Mouse (Mus musculus) myocyte (in vitro differentiated cells): ENCODE measurements around the gene Smim24.
A peak's percentile ranks its signal among the peaks of the same experiment; 100 is the strongest.

Experiments
- E2F4 ChIP-seq: IDR thresholded peaks from one replicate; pipeline ENCODE4 v1.6.1; 2011; ENCODE audit warnings: mild to moderate bottlenecking, control low read depth, moderate library complexity; ENCODE audit not compliant: insufficient read depth
- MAX ChIP-seq: IDR thresholded peaks from one replicate; pipeline ENCODE4 v1.6.1; 2011; ENCODE audit warnings: low read depth, mild to moderate bottlenecking, control low read depth
- MYOD1 ChIP-seq, 3 experiments: IDR thresholded peaks; one replicate each; pipeline ENCODE4 v1.6.1; 2011; ENCODE audit warnings: control low read depth in 2 of 3, low read depth in 2 of 3, mild to moderate bottlenecking in 2 of 3, moderate library complexity in 1 of 3; ENCODE audit not compliant: insufficient read length in 2 of 3, control insufficient read depth in 1 of 3
- POLR2A ChIP-seq: IDR thresholded peaks from one replicate; pipeline ENCODE4 v1.6.1; 2011; ENCODE audit warnings: low read depth, mild to moderate bottlenecking, control low read depth, moderate library complexity; ENCODE audit not compliant: insufficient read length
- REST ChIP-seq: IDR thresholded peaks from one replicate; pipeline ENCODE4 v1.6.1; 2011; ENCODE audit warnings: mild to moderate bottlenecking, control low read depth, moderate library complexity; ENCODE audit not compliant: insufficient read depth, insufficient read length
- SRF ChIP-seq: IDR thresholded peaks from one replicate; pipeline ENCODE4 v1.6.1; 2011; ENCODE audit warnings: low read depth; ENCODE audit not compliant: control insufficient read depth, insufficient read length
- TCF3 ChIP-seq: IDR thresholded peaks from one replicate; pipeline ENCODE4 v1.6.1; 2011; ENCODE audit warnings: low read depth, control low read depth; ENCODE audit not compliant: insufficient read length
- USF1 ChIP-seq: IDR thresholded peaks from one replicate; pipeline ENCODE4 v1.6.1; 2011; ENCODE audit warnings: low read depth, mild to moderate bottlenecking, control low read depth, moderate library complexity

DNA sequence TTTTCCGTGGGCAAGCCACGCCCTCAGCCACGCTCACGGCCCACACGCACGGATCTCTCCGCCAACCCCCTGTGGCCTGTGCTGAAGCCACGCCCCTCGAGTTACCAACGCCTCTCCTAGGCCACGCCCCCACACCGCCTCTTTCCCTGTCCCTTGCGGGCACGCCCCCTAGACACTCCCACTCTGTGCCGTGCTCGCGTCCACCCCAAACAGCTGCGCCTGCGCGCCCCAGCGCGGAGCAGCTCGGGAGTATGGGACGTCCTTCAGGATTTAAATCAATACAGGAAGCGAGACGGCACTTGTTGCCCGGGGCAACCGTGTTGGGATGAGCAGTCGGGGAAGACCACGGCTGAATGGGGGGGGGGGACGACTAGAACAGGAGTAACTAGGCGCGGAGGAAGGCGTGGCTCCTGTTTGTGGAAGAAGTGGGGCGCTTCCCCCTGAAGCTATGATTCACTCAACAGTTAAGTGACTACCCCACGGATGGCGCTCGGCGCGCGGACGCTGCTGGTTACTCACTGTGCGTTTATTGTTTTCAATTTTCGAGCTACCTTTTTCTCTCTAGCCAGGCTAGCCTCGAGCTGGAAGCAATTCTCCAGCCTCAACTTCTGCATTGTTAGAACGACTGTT, 14.2 kb upstream of the Smim24 start:
- no peak for TF ChIP-seq SRF
- no peak for TF ChIP-seq REST
- peak; percentile 58 for TF ChIP-seq POLR2A
- no peak for TF ChIP-seq USF1
- TF ChIP-seq E2F4: peak; percentile 64
- peak in 1 of 3 experiments; percentile 47 for TF ChIP-seq MYOD1 (IDR thresholded peaks at IDR 0.05; ENCODE audit: control insufficient read depth in 1 of 3, insufficient read length in 2 of 3, low read depth in 2 of 3)
- no peak for TF ChIP-seq TCF3
- no peak for TF ChIP-seq MAX
